Mouse (Mus musculus) hematopoietic multipotent progenitor cell, adult 10-12 weeks (in vitro differentiated cells): Measurements from ENCODE around the gene H2al1a. TPM values are rescaled to one million over a fixed set of nuclear protein-coding genes. Genes with fewer than 3 reads are reported as not detected.

Experiments used
- polyA plus RNA-seq: library from polyadenylated mRNA; stranded (reverse); fragments of >175 nt; gene quantifications from 2 replicates; pipeline ENCODE4 v1.2.3, GENCODE M21; 2012; ENCODE audit warnings: low replicate concordance

The H2al1a gene
- not detected in 2 replicates for polyA plus RNA-seq

DNA sequence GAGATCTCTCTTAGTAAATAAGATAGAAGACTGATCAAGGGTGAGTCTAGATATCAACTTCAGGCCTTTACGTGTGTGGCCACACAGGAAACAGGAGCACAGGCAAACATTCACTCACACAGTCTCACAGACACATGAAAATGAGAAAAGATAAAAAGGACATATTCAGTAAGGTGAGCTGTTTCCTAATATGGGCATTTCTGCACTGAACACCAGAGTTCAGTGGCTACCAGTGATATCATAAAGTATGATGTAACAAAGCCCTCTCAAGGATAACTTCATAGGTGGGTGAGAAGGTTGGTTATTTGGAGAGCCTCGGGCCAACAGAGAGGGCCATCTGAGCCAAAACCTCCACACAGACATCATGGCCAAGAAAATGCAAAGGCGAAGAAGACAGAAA is at the start of gene H2al1a:
TSS of gene H2al1a (plus strand) at position 301 of the 400 bp plus-strand sequence.

DNA sequence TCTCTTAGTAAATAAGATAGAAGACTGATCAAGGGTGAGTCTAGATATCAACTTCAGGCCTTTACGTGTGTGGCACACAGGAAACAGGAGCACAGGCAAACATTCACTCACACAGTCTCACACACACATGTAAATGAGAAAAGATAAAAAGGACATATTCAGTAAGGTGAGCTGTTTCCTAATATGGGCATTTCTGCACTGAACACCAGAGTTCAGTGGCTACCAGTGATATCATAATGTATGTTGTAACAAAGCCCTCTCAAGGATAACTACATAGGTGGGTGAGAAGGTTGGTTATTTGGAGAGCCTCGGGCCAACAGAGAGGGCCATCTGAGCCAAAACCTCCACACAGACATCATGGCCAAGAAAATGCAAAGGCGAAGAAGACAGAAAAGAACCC is 3.1 kb downstream of the H2al1a start, which contains the start of gene H2al1b:
TSS of gene H2al1b (plus strand) at position 301 of the 400 bp plus-strand sequence.

DNA sequence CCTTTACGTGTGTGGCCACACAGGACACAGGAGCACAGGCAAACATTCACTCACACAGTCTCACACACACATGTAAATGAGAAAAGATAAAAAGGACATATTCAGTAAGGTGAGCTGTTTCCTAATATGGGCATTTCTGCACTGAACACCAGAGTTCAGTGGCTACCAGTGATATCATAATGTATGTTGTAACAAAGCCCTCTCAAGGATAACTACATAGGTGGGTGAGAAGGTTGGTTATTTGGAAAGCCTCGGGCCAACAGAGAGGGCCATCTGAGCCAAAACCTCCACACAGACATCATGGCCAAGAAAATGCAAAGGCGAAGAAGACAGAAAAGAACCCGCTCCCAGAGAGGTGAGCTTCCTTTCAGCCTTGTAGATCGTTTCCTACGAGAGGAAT is 6.3 kb downstream of the H2al1a start, which contains the start of gene H2al1c:
TSS of gene H2al1c (plus strand) at position 301 of the 400 bp plus-strand sequence.

DNA sequence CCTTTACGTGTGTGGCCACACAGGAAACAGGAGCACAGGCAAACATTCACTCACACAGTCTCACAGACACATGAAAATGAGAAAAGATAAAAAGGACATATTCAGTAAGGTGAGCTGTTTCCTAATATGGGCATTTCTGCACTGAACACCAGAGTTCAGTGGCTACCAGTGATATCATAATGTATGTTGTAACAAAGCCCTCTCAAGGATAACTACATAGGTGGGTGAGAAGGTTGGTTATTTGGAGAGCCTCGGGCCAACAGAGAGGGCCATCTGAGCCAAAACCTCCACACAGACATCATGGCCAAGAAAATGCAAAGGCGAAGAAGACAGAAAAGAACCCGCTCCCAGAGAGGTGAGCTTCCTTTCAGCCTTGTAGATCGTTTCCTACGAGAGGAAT is 9.5 kb downstream of the H2al1a start, which contains the start of gene H2al1d:
TSS of gene H2al1d (plus strand) at position 301 of the 400 bp plus-strand sequence.

DNA sequence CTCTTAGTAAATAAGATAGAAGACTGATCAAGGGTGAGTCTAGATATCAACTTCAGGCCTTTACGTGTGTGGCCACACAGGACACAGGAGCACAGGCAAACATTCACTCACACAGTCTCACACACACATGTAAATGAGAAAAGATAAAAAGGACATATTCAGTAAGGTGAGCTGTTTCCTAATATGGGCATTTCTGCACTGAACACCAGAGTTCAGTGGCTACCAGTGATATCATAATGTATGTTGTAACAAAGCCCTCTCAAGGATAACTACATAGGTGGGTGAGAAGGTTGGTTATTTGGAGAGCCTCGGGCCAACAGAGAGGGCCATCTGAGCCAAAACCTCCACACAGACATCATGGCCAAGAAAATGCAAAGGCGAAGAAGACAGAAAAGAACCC is 12.6 kb downstream of the H2al1a start, which contains the start of gene H2al1e:
TSS of gene H2al1e (plus strand) at position 301 of the 400 bp plus-strand sequence.

DNA sequence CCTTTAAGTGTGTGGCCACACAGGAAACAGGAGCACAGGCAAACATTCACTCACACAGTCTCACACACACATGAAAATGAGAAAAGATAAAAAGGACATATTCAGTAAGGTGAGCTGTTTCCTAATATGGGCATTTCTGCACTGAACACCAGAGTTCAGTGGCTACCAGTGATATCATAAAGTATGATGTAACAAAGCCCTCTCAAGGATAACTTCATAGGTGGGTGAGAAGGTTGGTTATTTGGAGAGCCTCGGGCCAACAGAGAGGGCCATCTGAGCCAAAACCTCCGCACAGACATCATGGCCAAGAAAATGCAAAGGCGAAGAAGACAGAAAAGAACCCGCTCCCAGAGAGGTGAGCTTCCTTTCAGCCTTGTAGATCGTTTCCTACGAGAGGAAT is 15.8 kb downstream of the H2al1a start, which contains the start of gene H2al1f:
TSS of gene H2al1f (plus strand) at position 301 of the 400 bp plus-strand sequence.

DNA sequence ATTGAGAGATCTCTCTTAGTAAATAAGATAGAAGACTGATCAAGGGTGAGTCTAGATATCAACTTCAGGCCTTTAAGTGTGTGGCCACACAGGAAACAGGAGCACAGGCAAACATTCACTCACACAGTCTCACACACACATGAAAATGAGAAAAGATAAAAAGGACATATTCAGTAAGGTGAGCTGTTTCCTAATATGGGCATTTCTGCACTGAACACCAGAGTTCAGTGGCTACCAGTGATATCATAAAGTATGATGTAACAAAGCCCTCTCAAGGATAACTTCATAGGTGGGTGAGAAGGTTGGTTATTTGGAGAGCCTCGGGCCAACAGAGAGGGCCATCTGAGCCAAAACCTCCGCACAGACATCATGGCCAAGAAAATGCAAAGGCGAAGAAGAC is 18.9 kb downstream of the H2al1a start, which contains the start of gene H2al1g:
TSS of gene H2al1g (plus strand) at position 301 of the 400 bp plus-strand sequence.

DNA sequence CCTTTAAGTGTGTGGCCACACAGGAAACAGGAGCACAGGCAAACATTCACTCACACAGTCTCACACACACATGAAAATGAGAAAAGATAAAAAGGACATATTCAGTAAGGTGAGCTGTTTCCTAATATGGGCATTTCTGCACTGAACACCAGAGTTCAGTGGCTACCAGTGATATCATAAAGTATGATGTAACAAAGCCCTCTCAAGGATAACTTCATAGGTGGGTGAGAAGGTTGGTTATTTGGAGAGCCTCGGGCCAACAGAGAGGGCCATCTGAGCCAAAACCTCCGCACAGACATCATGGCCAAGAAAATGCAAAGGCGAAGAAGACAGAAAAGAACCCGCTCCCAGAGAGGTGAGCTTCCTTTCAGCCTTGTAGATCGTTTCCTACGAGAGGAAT is 22.1 kb downstream of the H2al1a start, which contains the start of gene H2al1h:
TSS of gene H2al1h (plus strand) at position 301 of the 400 bp plus-strand sequence.

DNA sequence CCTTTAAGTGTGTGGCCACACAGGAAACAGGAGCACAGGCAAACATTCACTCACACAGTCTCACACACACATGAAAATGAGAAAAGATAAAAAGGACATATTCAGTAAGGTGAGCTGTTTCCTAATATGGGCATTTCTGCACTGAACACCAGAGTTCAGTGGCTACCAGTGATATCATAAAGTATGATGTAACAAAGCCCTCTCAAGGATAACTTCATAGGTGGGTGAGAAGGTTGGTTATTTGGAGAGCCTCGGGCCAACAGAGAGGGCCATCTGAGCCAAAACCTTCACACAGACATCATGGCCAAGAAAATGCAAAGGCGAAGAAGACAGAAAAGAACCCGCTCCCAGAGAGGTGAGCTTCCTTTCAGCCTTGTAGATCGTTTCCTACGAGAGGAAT is 25.3 kb downstream of the H2al1a start, which contains the start of gene H2al1i:
TSS of gene H2al1i (plus strand) at position 301 of the 400 bp plus-strand sequence.

DNA sequence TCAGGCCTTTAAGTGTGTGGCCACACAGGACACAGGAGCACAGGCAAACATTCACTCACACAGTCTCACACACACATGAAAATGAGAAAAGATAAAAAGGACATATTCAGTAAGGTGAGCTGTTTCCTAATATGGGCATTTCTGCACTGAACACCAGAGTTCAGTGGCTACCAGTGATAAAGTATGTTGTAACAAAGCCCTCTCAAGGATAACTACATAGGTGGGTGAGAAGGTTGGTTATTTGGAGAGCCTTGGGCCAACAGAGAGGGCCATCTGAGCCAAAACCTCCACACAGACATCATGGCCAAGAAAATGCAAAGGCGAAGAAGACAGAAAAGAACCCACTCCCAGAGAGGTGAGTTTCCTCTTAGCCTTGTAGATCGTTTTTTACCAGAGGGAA is 28.5 kb downstream of the H2al1a start, which contains the start of gene H2al1j:
TSS of gene H2al1j (plus strand) at position 301 of the 400 bp plus-strand sequence.

Other genes with a start within 250 kb of the H2al1a start
- gene H2al1b, start 3.2 kb downstream of the H2al1a start, polyA plus RNA-seq: not detected in 2 replicates
- gene H2al1c, start 6.4 kb downstream of the H2al1a start, polyA plus RNA-seq: not detected in 2 replicates
- gene H2al1d, start 9.6 kb downstream of the H2al1a start, polyA plus RNA-seq: not detected in 2 replicates
- not detected in 2 replicates for gene H2al1e, start 12.7 kb downstream of the H2al1a start, polyA plus RNA-seq
- not detected in 2 replicates for gene H2al1f, start 15.9 kb downstream of the H2al1a start, polyA plus RNA-seq
- not detected in 2 replicates for gene H2al1g, start 19.0 kb downstream of the H2al1a start, polyA plus RNA-seq
- not detected in 2 replicates for gene H2al1h, start 22.2 kb downstream of the H2al1a start, polyA plus RNA-seq
- not detected in 2 replicates for gene H2al1i, start 25.4 kb downstream of the H2al1a start, polyA plus RNA-seq
- not detected in 2 replicates for gene H2al1j, start 28.6 kb downstream of the H2al1a start, polyA plus RNA-seq